Mouse (Mus musculus) frontal cortex, adult 2 months (tissue): ENCODE data around the gene Sdsl. TPM values are rescaled to one million over a fixed set of nuclear protein-coding genes. Genes with fewer than 3 reads are reported as not detected.

ENCODE experiments used
- DNase-seq, 2 experiments: peaks; one replicate each; pipeline ENCODE4 v3.0.0; 2022; ENCODE audit warnings: low spot score in 1 of 2; ENCODE audit errors: extremely low spot score in 1 of 2
- polyA plus RNA-seq: library from polyadenylated mRNA; depleted of rRNA; stranded (reverse); fragments of >200 nt; gene quantifications from 2 replicates; pipeline ENCODE4 v1.2.3, GENCODE M21; 2012; rRNA removed

Gene Sdsl
- polyA plus RNA-seq, 1 experiment: 6.9 TPM

DNA sequence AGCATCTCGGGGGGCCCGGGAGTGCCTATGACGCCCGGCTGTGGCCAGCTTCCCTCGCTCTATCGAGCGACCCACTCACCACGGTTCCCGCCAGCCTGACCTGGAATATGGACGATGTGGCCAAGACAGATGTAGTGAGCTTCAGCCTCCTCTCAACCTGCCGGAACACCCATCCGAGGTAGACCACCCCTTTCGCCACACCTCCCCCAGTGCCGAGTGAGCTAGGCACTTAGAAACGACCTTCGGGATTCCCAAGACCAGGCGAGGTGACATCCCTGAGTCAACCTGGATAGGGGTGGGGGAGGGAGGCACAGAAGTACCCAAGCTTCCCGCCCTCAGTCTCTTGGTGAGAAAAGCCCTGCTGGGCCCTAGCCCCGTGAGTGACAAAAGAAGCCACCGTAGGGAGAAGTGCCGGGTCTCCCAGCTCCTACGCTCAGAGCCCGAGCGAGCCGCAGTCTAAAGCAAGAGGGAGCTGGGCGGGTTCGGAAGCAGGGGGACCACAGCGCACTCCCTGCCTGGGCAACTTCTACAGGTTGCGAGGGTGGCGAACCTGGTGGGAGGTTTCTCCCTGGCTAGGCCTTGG lies 41.5 kb downstream of the Sdsl start:
- no peak for DNase-seq

DNA sequence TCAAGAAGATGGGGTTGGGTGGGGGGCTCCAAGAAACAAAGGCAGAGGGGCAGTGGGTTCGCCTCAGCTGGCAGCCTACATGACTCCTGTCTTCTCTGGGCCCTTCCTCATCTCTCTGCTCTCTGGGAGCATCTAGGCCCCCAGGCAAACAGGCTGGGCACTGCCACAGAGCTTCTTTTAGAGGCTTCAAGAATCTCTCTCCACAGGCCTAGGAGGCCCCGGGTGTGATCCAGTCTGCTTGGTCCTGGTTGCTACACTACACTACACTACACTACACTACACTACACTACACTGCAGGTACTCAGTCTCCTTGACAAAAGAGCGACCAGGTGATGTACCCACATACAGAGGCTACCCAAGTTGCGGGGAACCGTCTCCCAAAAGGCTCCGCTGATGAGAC lies 42.9 kb downstream of the Sdsl start:
- no peak for DNase-seq

DNA sequence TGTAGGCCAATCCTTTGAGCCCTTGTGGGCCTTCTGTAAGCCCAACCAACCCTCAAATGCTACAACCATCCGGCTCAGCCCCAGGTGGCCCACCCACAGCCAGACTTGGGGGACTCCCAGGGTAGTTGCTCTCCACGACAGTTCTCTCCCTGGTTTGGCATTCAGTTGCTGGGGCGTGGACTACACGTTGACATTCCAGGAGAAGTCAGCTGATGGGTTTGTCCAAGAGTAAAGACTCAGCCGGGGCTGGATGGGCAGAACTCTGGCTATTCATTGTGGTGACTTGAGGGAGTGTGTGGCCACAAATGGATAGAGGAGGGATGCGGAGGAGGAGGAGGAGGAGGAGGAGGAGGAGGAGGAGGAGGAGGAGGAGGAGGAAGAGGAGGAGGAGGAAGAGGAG lies 43.6 kb downstream of the Sdsl start:
- no peak for DNase-seq

DNA sequence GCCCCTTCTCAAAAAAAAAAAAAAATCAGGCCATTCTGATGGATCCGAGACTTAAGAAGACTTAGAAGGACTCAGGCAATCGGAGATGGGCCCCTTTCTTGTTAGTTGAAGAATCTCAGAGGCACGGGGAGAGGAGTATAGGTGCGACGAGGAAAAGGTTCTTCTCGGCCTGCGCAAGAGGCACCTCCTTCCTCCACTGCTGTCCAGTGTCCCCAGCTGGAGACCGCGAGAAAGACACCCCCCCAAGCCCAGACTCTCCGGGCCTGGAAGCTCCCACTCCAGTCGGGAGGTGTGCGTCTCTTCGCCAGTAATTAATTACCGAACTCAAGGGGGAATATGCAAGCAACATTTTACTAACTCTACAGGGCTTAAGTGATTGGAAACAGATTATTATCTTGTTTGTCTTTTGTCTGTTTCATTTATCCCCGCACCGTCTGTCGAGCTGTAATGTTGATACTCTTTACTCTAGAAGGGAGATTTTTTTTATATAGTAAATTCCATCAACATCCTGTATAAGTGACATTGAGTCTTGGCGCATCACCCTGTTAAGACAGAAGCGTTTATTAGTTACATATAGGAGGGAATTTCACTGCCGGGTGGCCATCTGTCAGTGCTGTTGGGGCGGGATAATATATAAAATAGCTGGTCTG lies 44.3 kb downstream of the Sdsl start:
- DNase-seq: no peak

DNA sequence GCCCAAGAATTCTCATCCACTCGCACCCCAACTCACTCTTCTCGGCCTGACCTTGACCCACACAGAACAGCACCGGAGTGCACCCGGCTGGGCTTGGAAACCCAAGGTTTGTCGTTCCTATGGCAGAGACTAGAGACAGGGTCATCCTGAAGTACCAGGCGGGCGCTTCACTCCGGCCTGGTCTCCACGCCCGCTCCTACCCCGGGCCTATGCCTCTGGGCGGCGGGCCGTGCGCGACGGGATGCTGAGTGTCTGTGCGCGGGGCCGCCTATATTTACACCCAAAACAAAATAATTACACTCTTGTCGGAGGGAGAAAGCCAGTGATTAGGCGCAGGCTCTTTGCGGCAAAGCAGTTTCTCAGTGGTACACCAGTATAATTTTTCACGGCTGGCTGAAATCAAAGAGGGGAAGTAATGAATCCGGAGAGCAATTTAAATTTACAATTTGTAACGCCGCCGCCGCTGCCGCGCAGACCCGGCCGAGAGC lies 45.1 kb downstream of the Sdsl start:
- DNase-seq: no peak

DNA sequence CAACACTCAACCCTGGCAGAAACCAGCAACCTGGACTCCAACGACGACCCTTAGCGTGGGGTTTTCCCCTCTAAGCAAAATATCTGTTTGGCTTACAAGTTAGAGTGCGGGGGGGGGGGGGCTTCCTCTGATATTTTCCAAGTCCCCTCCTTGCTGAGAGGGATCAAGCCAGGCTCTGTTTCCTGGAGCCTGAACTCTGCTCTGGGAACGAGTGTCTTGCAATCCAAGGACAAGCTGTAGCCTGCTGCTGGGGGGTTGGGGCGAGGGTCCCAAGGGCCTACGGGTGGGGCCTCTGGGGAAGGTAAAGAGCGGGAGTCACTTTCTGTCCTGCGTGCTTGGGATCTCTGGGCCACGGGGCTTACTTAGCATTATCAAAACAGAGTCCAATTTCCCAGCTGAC lies 46.0 kb downstream of the Sdsl start:
- no peak for DNase-seq

DNA sequence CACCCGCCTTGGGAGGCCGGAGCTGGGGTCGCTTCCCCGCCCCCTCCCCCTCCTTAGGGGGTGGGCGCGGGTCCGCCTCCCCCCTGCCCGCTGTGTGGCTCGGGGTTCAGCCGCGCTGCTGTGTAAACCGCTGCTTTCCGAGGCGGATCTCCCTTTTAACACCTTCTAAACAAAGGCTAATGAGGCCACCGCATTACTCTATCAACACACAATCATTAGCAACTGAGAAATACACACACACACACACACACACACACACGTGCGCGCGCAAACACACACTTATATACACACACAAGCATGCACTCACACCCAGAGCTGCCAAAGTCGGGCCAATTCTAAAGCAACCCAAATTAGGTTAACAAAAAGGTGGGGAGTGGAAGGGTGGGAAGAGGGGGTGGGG lies 46.9 kb downstream of the Sdsl start:
- no peak for DNase-seq

- no peak for DNase-seq
These were observed 48.0 kb downstream of the Sdsl start for GRCm38 (mm10) chr5:120424657-120425056.

DNA sequence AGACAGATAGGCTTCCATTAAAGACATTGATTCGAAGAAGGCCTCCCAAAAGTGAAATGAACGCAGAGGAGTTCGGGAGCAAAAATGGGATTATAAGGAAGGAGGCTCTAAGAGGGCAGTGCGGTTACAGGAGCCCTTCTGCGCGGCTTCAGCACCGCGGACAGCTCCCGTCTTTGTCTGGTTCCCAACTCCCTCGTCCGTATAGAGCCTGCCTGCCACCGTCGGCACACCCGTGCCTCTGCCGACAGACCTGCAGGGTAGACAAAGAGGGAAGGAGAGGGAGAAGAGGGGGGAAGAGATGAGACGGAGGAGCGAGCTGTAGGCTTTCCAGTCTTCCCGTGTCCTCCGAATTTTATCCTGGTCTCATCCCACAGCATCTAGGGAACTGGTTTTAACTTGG lies 48.6 kb downstream of the Sdsl start:
- DNase-seq: peak in 1 of 2 experiments; percentile 32

GRCm38 (mm10) chr5:120420106-120420505 lies 52.5 kb downstream of the Sdsl start:
- peak; percentile 25 to 61 for DNase-seq

- DNase-seq: no peak
These were observed 59.2 kb downstream of the Sdsl start for GRCm38 (mm10) chr5:120413436-120413835.

- DNase-seq: peak in 1 of 2 experiments; percentile 50
These were observed 62.9 kb downstream of the Sdsl start for GRCm38 (mm10) chr5:120409385-120410378.

- DNase-seq: no peak
These were observed 63.7 kb downstream of the Sdsl start for GRCm38 (mm10) chr5:120408933-120409332.

Other genes starting within 250 kb of the Sdsl start
- gene Lhx5, start 41.1 kb downstream of the Sdsl start, polyA plus RNA-seq: 0.23 and 0.40 TPM in 2 replicates
- gene Sds, start 3.7 kb upstream of the Sdsl start, polyA plus RNA-seq: 0.40 TPM in 1 of 2 replicates, not detected in the other
- gene Plbd2, start 30.8 kb upstream of the Sdsl start, polyA plus RNA-seq: 38.8 and 42.7 TPM in 2 replicates
- gene Slc8b1, start 38.4 kb upstream of the Sdsl start, polyA plus RNA-seq: 5.9 and 6.4 TPM in 2 replicates
- 37.9 and 39.9 TPM in 2 replicates for gene Tpcn1, start 115.9 kb upstream of the Sdsl start, polyA plus RNA-seq
- gene Iqcd, start 116.2 kb upstream of the Sdsl start, polyA plus RNA-seq: 1.9 and 2.1 TPM in 2 replicates
- 34.8 and 36.4 TPM in 2 replicates for gene Rita1, start 139.8 kb upstream of the Sdsl start, polyA plus RNA-seq
- gene Ddx54, start 139.9 kb upstream of the Sdsl start, polyA plus RNA-seq: 28.2 and 31.2 TPM in 2 replicates
- 0.10 TPM in 1 of 2 replicates, not detected in the other for gene Cfap73, start 161.4 kb upstream of the Sdsl start, polyA plus RNA-seq
- gene Rasal1, start 176.0 kb upstream of the Sdsl start, polyA plus RNA-seq: 63.8 and 71.7 TPM in 2 replicates
- 93.3 and 99.3 TPM in 2 replicates for gene Dtx1, start 239.1 kb upstream of the Sdsl start, polyA plus RNA-seq